Mouse (Mus musculus) megakaryocyte, embryonic 14.5 days (primary cell): ENCODE measurements around the gene H2-T24. TPM values are rescaled to one million over a fixed set of nuclear protein-coding genes. Genes with fewer than 3 reads are reported as not detected.
A peak's percentile ranks its signal among the peaks of the same experiment; 100 is the strongest.

Source experiments
- H3K27me3 ChIP-seq: replicated peaks from 2 replicates; pipeline ENCODE3; 2012; ENCODE audit warnings: inconsistent platforms
- H3K36me3 ChIP-seq: replicated peaks from 2 replicates; pipeline ENCODE3; 2012; ENCODE audit warnings: low read length, inconsistent platforms, mixed read lengths
- H3K4me1 ChIP-seq: 2 replicates; pipeline ENCODE4 v1.6.1; 2012; ENCODE audit warnings: inconsistent platforms
- H3K4me3 ChIP-seq: replicated peaks from 2 replicates; pipeline ENCODE3; 2012; ENCODE audit warnings: moderate library complexity, mild to moderate bottlenecking, inconsistent platforms
- H3K9me3 ChIP-seq: 2 replicates; pipeline ENCODE4 v1.6.1; 2012; ENCODE audit warnings: inconsistent platforms
- FLI1 ChIP-seq: IDR thresholded peaks from 2 replicates; pipeline ENCODE4 v1.6.1; 2012; ENCODE audit warnings: low read length, inconsistent platforms, mixed read lengths
- GATA1 ChIP-seq: IDR thresholded peaks from 3 replicates; pipeline ENCODE4 v1.6.1; 2012; ENCODE audit warnings: mixed read lengths, low read length, inconsistent platforms, borderline replicate concordance
- polyA plus RNA-seq: library from polyadenylated mRNA; stranded (reverse); fragments of >175 nt; gene quantifications from 2 replicates; pipeline ENCODE4 v1.2.3, GENCODE M21; 2012; ENCODE audit warnings: low replicate concordance; ENCODE audit not compliant: insufficient read depth

The H2-T24 gene
- polyA plus RNA-seq, 1 experiment: 3.9 TPM

GRCm38 (mm10) chr17:35998545-35999305, 21.6 kb downstream of the H2-T24 start:
- TF ChIP-seq GATA1 (no peak), FLI1 (no peak)
- Histone ChIP-seq H3K27me3 (no peaks in the 10 kb centered on the region), H3K36me3 (peaks cover 44% of the 10 kb centered on the region), H3K9me3 (peaks cover 29% of the 10 kb centered on the region), H3K4me1 (peaks cover 67% of the 10 kb centered on the region), H3K4me3 (peak overlapping the region; percentile 92)

GRCm38 (mm10) chr17:35997713-35998510, 22.4 kb downstream of the H2-T24 start:
- Histone ChIP-seq H3K4me3 (peak overlapping the region; percentile 92), H3K4me1 (peaks cover 74% of the 10 kb centered on the region), H3K36me3 (peaks cover 36% of the 10 kb centered on the region), H3K27me3 (no peaks in the 10 kb centered on the region), H3K9me3 (peaks cover 23% of the 10 kb centered on the region)
- TF ChIP-seq FLI1 (no peak), GATA1 (no peak)

DNA sequence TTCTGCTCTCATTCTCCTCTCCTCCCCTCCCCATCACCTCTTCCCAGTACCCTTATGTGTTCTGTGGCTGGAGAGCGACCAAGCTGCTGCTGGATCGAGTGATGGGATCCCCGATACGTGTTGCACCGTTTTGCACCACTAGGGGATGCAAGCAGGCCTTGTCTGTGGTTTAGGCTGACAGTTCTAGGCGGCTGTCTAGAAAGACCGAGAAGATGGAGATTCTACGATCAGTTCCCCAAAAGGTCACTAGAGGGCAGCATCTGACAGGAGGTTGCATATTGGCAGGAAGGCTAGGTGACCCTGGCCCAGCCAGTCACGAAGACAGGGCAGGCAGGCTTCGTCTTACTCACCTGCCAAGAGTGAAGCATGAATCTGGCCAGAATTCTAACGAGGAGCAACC, 23.4 kb downstream of the H2-T24 start:
- peaks cover 66% of the 10 kb centered on the region for H3K4me1 ChIP-seq
- peak overlapping the region; percentile 78 for H3K4me3 ChIP-seq
- peaks cover 13% of the 10 kb centered on the region for H3K9me3 ChIP-seq
- H3K27me3 ChIP-seq: no peaks in the 10 kb centered on the region
- peaks cover 27% of the 10 kb centered on the region for H3K36me3 ChIP-seq
- TF ChIP-seq GATA1 (no peak), FLI1 (no peak)

- H3K4me3 ChIP-seq: peak overlapping the region; percentile 94
- peaks cover 49% of the 10 kb centered on the region for H3K4me1 ChIP-seq
- H3K36me3 ChIP-seq: peaks cover 10% of the 10 kb centered on the region
- TF ChIP-seq FLI1 (no peak), GATA1 (no peak)
- no peaks in the 10 kb centered on the region for H3K27me3 ChIP-seq
- 0 out of 2 replicates have a peak, but pooled peaks cover 1% of the 10 kb centered on the region for H3K9me3 ChIP-seq
Observed at GRCm38 (mm10) chr17:35994879-35995240, 25.5 kb downstream of the H2-T24 start.

DNA sequence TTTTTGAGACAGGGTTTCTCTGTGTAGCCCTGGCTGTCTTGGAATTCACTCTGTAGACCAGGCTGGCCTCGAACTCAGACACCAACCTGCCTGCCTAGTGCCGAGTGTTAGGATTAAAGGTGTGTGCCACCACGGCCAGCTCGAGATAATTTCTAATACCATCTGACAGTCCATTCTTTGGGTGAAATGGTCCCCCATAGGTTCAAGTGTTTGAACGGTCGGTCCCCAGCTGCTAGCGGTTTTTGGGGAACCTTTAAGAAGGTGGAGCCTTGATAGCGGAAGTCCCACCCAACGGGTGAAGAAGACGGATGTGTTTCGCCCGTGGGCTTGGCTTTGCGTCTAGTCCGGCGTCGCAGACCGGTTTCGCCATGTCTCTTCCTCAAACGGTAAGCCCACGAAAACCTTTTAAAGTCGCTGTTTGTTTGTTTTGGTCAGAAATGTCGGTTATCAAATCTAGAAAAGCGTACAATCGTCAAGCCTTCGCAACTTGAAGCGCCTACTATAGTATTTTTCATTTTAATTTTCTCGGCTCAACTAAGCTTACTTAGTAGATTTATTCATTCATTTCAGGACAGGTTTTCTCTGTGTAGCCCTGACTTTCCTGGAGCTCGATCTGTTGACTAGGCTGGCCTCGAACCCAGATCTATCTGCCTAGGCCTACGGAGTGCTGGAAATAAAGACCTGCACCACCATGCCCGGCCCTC, 26.0 kb downstream of the H2-T24 start:
- Histone ChIP-seq H3K4me1 (peaks cover 47% of the 10 kb centered on the region), H3K36me3 (peaks cover 11% of the 10 kb centered on the region), H3K9me3 (no peaks in the 10 kb centered on the region), H3K27me3 (no peaks in the 10 kb centered on the region), H3K4me3 (peak overlapping the region; percentile 94)
- TF ChIP-seq FLI1 (no peak), GATA1 (no peak)

DNA sequence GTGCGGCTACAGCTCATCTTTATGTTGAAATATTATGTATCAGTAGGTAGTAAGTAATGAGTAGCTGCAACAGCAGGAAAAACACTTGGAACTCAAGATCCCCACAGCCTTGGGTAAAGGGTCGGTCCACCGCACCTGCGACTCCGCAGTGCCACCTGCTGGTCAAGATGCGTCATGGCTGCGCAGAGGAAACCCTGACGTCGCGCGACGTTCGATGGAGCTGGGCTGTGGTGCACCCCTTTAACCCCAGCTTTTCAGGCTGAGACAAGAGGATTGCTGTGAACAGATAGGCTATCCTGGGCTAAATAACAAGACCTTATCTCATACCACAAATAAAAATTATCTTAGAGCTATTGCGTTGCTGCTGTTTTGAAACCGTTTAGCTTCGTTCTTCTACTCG, 26.7 kb downstream of the H2-T24 start:
- no peaks in the 10 kb centered on the region for H3K9me3 ChIP-seq
- TF ChIP-seq GATA1 (no peak), FLI1 (no peak)
- H3K4me1 ChIP-seq: peaks cover 47% of the 10 kb centered on the region
- no peaks in the 10 kb centered on the region for H3K27me3 ChIP-seq
- peaks cover 13% of the 10 kb centered on the region for H3K36me3 ChIP-seq
- peak overlapping the region; percentile 92 for H3K4me3 ChIP-seq

- no peak for TF ChIP-seq GATA1
- TF ChIP-seq FLI1: no peak
- H3K27me3 ChIP-seq: no peaks in the 10 kb centered on the region
- no peak overlapping the region for H3K4me3 ChIP-seq
- H3K9me3 ChIP-seq: no peaks in the 10 kb centered on the region
- H3K36me3 ChIP-seq: peaks cover 31% of the 10 kb centered on the region
- H3K4me1 ChIP-seq: peaks cover 28% of the 10 kb centered on the region
Observed at GRCm38 (mm10) chr17:35991781-35992180, 28.6 kb downstream of the H2-T24 start.

GRCm38 (mm10) chr17:35981776-35982175, 38.6 kb downstream of the H2-T24 start:
- Histone ChIP-seq H3K4me1 (peaks cover 29% of the 10 kb centered on the region), H3K36me3 (peaks cover 57% of the 10 kb centered on the region), H3K4me3 (peak overlapping the region; percentile 60), H3K27me3 (no peaks in the 10 kb centered on the region), H3K9me3 (no peaks in the 10 kb centered on the region)
- no peak for TF ChIP-seq FLI1
- TF ChIP-seq GATA1: no peak

DNA sequence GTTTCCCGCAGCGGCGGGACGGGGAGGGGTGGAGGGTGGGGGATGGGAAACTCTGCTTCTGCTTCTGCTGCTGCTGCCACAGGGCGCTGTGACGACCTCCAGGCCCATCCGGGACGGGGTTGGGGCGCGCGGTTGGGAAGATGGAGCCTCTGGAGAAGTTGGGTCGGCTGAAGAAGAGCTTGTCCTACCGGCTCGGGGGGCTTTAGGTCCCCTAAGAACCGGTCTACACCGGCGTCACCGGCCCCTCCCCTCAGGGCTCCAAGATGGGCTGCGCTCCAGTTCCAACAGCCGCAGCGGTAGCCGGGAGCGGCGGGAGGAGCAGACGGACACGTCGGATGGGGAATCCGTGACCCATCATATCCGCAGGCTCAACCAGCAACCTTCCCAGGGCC, 40.0 kb downstream of the H2-T24 start:
- Histone ChIP-seq H3K27me3 (no peaks in the 10 kb centered on the region), H3K9me3 (no peaks in the 10 kb centered on the region), H3K4me3 (peak overlapping the region; percentile 95), H3K4me1 (peaks cover 29% of the 10 kb centered on the region), H3K36me3 (peaks cover 51% of the 10 kb centered on the region)
- TF ChIP-seq GATA1 (no peak), FLI1 (no peak)
